Mouse (Mus musculus): ENCODE results near the gene Hoxc11. TPM values are rescaled to one million over a fixed set of nuclear protein-coding genes. Genes with fewer than 3 reads are reported as not detected.
A peak's percentile ranks its signal among the peaks of the same experiment; 100 is the strongest.

Gene Hoxc11
- polyA plus RNA-seq, 1 experiment from 2014 or later = 2.1 TPM

GRCm38 (mm10) chr15:103002821-103003448 lies 48.7 kb downstream of the Hoxc11 start:
- H3K9me3 ChIP-seq = no peaks in the 10 kb centered on the region
- H3K27me3 ChIP-seq = peaks cover 100% of the 10 kb centered on the region
- H3K4me3 ChIP-seq = no peak overlapping the region
- no peak overlapping the region for H3K27ac ChIP-seq
- no peak for ATAC-seq (ENCODE audit: low FRiP score, low read depth)
- H3K36me3 ChIP-seq = no peaks in the 10 kb centered on the region
- WGBS = 16% methylated on average over 13 of the region's 13 CpGs
- no peak overlapping the region; the same call in 1 of the 2 replicates for H3K4me2 ChIP-seq (replicated peaks)
- peaks cover 63% of the 10 kb centered on the region for H3K4me1 ChIP-seq
- no peak overlapping the region for H3K9ac ChIP-seq

GRCm38 (mm10) chr15:103005308-103005707 lies 51.1 kb downstream of the Hoxc11 start:
- H3K9me3 ChIP-seq = no peaks in the 10 kb centered on the region
- no peaks in the 10 kb centered on the region for H3K36me3 ChIP-seq
- peak overlapping the region; percentile 33 for H3K4me2 ChIP-seq (replicated peaks)
- WGBS = 1% methylated on average over 17 of the region's 17 CpGs
- no peak overlapping the region for H3K27ac ChIP-seq
- ATAC-seq (ENCODE audit: low FRiP score, low read depth) = no peak
- peaks cover 51% of the 10 kb centered on the region for H3K4me1 ChIP-seq
- no peak overlapping the region for H3K9ac ChIP-seq
- H3K27me3 ChIP-seq = peaks cover 100% of the 10 kb centered on the region
- no peak overlapping the region for H3K4me3 ChIP-seq

- Histone ChIP-seq H3K4me3 (no peak overlapping the region), H3K27me3 (peaks cover 100% of the 10 kb centered on the region), H3K4me1 (peaks cover 51% of the 10 kb centered on the region), H3K9ac (no peak overlapping the region), H3K4me2 (replicated peaks) (peak overlapping the region; percentile 33), H3K36me3 (no peaks in the 10 kb centered on the region), H3K27ac (no peak overlapping the region), H3K9me3 (no peaks in the 10 kb centered on the region)
- ATAC-seq (ENCODE audit: low FRiP score, low read depth) = no peak
- 11% methylated on average over 5 of the region's 5 CpGs for WGBS
These were observed 51.6 kb downstream of the Hoxc11 start for GRCm38 (mm10) chr15:103005797-103006196.

DNA sequence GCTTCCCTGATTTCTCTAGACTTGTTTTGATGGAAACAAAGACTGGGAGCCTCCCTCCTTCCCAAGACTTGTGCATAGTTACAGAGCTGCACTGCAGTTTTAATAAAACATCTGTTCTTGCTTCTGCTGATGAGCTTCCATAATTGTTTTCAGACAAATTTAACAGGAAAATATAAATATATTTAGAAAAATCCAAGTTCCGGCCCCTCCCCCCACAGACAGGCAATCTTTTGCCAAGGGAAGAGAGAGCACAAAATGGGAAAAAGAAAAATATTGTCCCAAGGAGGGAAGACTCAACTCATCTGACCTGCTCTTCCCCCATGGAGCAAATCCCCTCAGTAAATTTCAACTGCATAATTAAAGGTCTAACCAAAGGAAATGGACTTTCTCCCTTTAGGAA lies 52.1 kb downstream of the Hoxc11 start:
- Histone ChIP-seq H3K9ac (no peak overlapping the region), H3K27ac (no peak overlapping the region), H3K4me2 (replicated peaks) (peak overlapping the region; percentile 33; the same call in 1 of the 2 replicates), H3K9me3 (no peaks in the 10 kb centered on the region), H3K36me3 (no peaks in the 10 kb centered on the region), H3K4me1 (peaks cover 51% of the 10 kb centered on the region), H3K4me3 (no peak overlapping the region), H3K27me3 (peaks cover 100% of the 10 kb centered on the region)
- no peak for ATAC-seq (ENCODE audit: low FRiP score, low read depth)
- 7% methylated on average over 1 of the region's 1 CpGs for WGBS

Small RNA genes lying within 50 kb of the gene (microRNA-seq; reads per million reads assigned to microRNA genes)
- gene Mir196a-2 = 918 reads per million, percentile 74 among the genes with 10 or more reads in this experiment

Other genes starting within 250 kb of the Hoxc11 start
- 57.7 and 58.3 TPM in 2 replicates for gene Calcoco1, start 232.2 kb upstream of the Hoxc11 start, polyA plus RNA-seq (2015; fragmentation: Nextera tagmentation; extraction: Ambion mirVana)
- gene Hoxc13, start 33.3 kb upstream of the Hoxc11 start, polyA plus RNA-seq (2015; fragmentation: Nextera tagmentation; extraction: Ambion mirVana) = 2.9 and 3.8 TPM in 2 replicates
- gene Hoxc12, start 17.7 kb upstream of the Hoxc11 start, polyA plus RNA-seq (2015; fragmentation: Nextera tagmentation; extraction: Ambion mirVana) = 2.8 and 3.1 TPM in 2 replicates
- 11.0 and 11.3 TPM in 2 replicates for gene Hoxc10, start 12.4 kb downstream of the Hoxc11 start, polyA plus RNA-seq (2015; fragmentation: Nextera tagmentation; extraction: Ambion mirVana)
- gene Hoxc5, start 13.0 kb downstream of the Hoxc11 start, polyA plus RNA-seq (2015; fragmentation: Nextera tagmentation; extraction: Ambion mirVana) = 5.2 and 6.7 TPM in 2 replicates
- gene Hoxc9, start 22.0 kb downstream of the Hoxc11 start, polyA plus RNA-seq (2015; fragmentation: Nextera tagmentation; extraction: Ambion mirVana) = 1.7 and 2.1 TPM in 2 replicates
- 2.7 and 3.0 TPM in 2 replicates for gene Hoxc8, start 36.2 kb downstream of the Hoxc11 start, polyA plus RNA-seq (2015; fragmentation: Nextera tagmentation; extraction: Ambion mirVana)
- 2.5 and 2.8 TPM in 2 replicates for gene Hoxc6, start 43.8 kb downstream of the Hoxc11 start, polyA plus RNA-seq (2015; fragmentation: Nextera tagmentation; extraction: Ambion mirVana)
- 4.8 and 4.9 TPM in 2 replicates for gene Hoxc4, start 64.5 kb downstream of the Hoxc11 start, polyA plus RNA-seq (2015; fragmentation: Nextera tagmentation; extraction: Ambion mirVana)
- 15.6 and 16.7 TPM in 2 replicates for gene Smug1, start 212.7 kb downstream of the Hoxc11 start, polyA plus RNA-seq (2015; fragmentation: Nextera tagmentation; extraction: Ambion mirVana)